ENCODE assay signal across 8 mouse cellular contexts in the genomic region with DNA sequence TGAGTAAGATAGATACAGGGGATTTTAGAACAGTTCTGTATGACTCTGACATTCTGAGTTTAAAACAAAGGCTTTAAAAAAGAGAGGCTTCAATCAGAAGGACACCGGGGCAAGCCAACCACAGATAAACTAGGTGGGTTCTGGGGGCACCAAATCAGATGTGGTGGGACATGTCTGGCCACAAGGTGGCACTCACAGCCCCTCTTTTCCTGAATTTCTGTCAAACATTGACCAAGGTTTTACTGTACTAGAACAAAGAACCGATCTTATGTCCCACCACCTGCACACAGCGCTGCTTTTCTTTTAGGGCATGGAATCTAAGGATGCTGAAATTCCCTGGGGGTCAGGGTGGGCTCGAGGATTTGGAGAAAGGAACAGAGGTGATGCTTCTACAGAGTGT.
DNase-seq lines count a peak whose midpoint lies in the region; ATAC-seq and TF ChIP-seq lines count a peak whose summit lies in the region.

No protein-coding gene starts in this region.

- no peak overlapping the region for H3K4me3 ChIP-seq in embryonic facial prominence, embryonic 10.5 days
- H3K4me3 ChIP-seq in midbrain, postnatal 0 days (ENCODE audit: low read depth, low read length): no peak overlapping the region

- peak; percentile 19 for DNase-seq in gastrocnemius, postnatal 14 days
- DNase-seq in gastrocnemius, postnatal 25 days: no peak
- DNase-seq in urinary bladder, postnatal 14 days (ENCODE audit: low spot score): peak; percentile 35
- no peak for DNase-seq in urinary bladder, adult 2 months (ENCODE audit: low spot score)
- peak; percentile 61 for DNase-seq in embryonic facial prominence, embryonic 10.5 days (ENCODE audit: low spot score)
- peak; percentile 77 for DNase-seq in kidney, postnatal 4 days
- DNase-seq in midbrain, postnatal 0 days (ENCODE audit: low spot score): peak; percentile 65
- DNase-seq in spleen, postnatal 36 days (ENCODE audit: low spot score in 2 of 2): no peak

- intact Hi-C loops in gastrocnemius, postnatal 14 days (cut with DNase I; ENCODE audit: low total_unique reads): loop anchor here (10.0 kb wide), 1 partner anchor 367 kb away; no protein-coding TSS in a partner anchor

- 0 out of 2 replicates have a peak overlapping the region, but pooled peaks have one; percentile 40 for H3K27ac ChIP-seq in embryonic facial prominence, embryonic 10.5 days (replicated peaks)
- H3K27ac ChIP-seq in midbrain, postnatal 0 days (ENCODE audit: low read depth, low read length): no peak overlapping the region

- H3K4me1 ChIP-seq in embryonic facial prominence, embryonic 10.5 days: 0 out of 2 replicates have a peak, but pooled peaks cover 2% of the 10 kb centered on the region
- H3K4me1 ChIP-seq in midbrain, postnatal 0 days (ENCODE audit: insufficient read depth, low read length): no peaks in the 10 kb centered on the region

- H3K4me2 ChIP-seq in midbrain, postnatal 0 days (ENCODE audit: low read depth, low read length, poor library complexity, severe bottlenecking): no peak overlapping the region

- peak; percentile 69 for TF ChIP-seq CTCF in midbrain, postnatal 0 days (IDR thresholded peaks at IDR 0.05)

- no peak overlapping the region for H3K9ac ChIP-seq in midbrain, postnatal 0 days (replicated peaks; ENCODE audit: low read length, poor library complexity, severe bottlenecking)

- ATAC-seq in midbrain, postnatal 0 days (ENCODE audit: low FRiP score): no peak

- no peaks in the 10 kb centered on the region for H3K27me3 ChIP-seq in embryonic facial prominence, embryonic 10.5 days (replicated peaks; ENCODE audit: low read depth, poor library complexity, severe bottlenecking)
- H3K27me3 ChIP-seq in midbrain, postnatal 0 days (ENCODE audit: insufficient read depth, low read length): no peaks in the 10 kb centered on the region

- no peaks in the 10 kb centered on the region for H3K9me3 ChIP-seq in embryonic facial prominence, embryonic 10.5 days
- H3K9me3 ChIP-seq in midbrain, postnatal 0 days (ENCODE audit: low read length): no peaks in the 10 kb centered on the region

- WGBS in embryonic facial prominence, embryonic 10.5 days: 35% methylated on average over 4 of the region's 4 CpGs
- WGBS in midbrain, postnatal 0 days: 37% methylated on average over 4 of the region's 4 CpGs

- no peaks in the 10 kb centered on the region for H3K36me3 ChIP-seq in embryonic facial prominence, embryonic 10.5 days (replicated peaks)
- no peaks in the 10 kb centered on the region for H3K36me3 ChIP-seq in midbrain, postnatal 0 days (ENCODE audit: insufficient read depth, low read length)

Comparison
In these comparisons a context has a peak if more than half of its experiments do, and no peak if none do; other contexts are left out.
1. DNase-seq: peak in gastrocnemius, postnatal 14 days (single experiment), urinary bladder, postnatal 14 days (single experiment), embryonic facial prominence, embryonic 10.5 days (single experiment), kidney, postnatal 4 days (2 of 2) and midbrain, postnatal 0 days (single experiment); none in gastrocnemius, postnatal 25 days (single experiment), urinary bladder, adult 2 months (single experiment) and spleen, postnatal 36 days (0 of 2).